Mouse (Mus musculus): ENCODE results near the gene Katnal1.

The Katnal1 gene

DNA sequence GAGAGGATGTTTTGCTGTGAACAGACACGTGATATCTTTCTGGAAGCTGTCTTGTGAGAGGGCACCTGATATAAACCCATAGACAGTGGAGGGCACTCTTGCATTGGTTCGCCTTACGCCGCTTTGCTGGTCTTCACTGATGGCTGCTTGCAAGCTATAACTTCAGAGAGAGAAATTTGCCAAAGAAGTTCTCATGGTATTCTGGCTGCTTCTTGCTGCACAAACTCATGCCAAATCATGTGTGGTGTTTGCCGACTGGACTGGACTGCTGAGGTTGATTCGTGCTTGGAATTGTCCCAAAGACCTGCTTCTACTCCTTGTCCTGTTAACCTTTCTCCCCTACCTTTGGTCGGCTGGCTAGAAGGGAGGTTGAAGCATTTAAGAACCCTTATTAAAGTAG is 29.8 kb downstream of the Katnal1 start:
- in situ Hi-C loops (cut with MboI; ENCODE audit: low pct_unique_long_range_greater_than_20kb in 1 of 2, low sequenced_read_pairs in 2 of 2, unreplicated experiment in 1 of 2), result no loop called here

DNA sequence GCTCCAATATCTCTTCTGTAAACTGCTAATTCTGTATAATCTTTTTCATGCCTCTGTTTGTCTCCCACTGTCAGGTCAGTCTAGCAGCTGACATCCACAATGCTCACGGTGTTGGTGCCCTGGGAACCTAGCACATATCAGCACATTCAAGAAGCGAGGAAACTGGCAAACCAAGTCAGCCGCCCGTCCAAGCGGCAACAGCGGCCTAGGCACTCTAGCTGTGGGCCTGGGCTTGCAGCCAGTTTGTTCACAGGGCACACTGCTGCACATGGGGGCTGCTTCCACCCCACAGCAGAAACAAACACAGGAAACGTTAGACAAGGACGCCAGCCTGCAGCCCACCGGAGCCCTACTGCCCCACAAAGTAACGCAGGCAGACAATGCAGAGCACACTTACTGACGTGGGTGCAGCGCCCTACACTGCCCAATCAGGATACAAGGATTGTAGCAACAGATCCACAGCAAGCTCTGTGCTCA is 31.1 kb downstream of the Katnal1 start:
- in situ Hi-C loops (cut with MboI; ENCODE audit: low pct_unique_long_range_greater_than_20kb in 1 of 2, low sequenced_read_pairs in 2 of 2, unreplicated experiment in 1 of 2), result no loop called here

DNA sequence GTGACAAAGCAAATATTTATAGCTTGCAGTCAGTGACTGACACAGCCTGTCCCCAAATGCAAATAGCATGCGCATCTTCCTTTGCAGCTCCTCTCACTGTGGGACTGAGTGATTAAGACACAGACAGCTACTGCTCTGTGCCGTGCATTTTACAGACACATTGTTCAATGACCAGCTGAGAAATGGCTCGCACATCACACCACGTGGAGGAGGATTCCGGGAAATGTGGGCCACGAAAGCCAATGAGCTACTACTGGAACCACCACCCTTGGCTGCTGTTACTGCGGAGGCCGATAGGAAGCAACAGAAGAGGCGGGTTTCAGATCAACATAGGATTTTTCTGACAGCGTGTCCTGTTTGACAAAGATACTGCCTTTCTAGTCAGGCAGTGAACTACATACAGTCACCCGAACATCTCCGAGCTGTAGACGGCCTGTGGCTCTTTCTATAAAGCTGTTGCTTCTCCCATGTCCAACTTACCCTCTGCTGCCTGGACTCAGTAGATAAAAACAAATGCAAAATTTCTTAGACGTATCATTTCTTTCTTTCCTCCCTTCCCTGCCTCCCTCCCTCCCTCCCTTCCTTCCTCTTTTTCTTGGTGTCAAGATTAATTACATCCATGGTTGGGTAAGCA is 31.9 kb downstream of the Katnal1 start:
- in situ Hi-C loops (cut with MboI; ENCODE audit: low pct_unique_long_range_greater_than_20kb in 1 of 2, low sequenced_read_pairs in 2 of 2, unreplicated experiment in 1 of 2), result no loop called here

DNA sequence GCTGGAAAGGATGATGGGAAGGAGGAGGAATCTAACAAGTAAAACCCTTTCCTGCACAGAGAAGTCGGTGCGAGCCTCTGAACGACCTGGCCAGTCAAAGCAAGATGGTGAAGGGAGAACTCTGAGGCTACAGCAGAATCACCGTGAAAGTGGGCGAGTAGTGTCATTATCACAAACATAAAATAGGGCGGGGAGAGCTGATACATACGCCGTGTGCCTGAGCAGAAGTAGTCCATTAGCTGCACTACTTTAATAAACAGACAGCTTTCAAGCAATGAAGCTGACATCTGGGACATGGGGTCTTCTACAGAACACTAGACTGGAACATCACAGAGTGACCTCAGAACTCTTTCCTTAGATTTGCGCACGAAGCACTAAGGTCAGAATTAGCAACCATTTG is 32.6 kb downstream of the Katnal1 start:
- in situ Hi-C loops (cut with MboI; ENCODE audit: low pct_unique_long_range_greater_than_20kb in 1 of 2, low sequenced_read_pairs in 2 of 2, unreplicated experiment in 1 of 2), result no loop called here

DNA sequence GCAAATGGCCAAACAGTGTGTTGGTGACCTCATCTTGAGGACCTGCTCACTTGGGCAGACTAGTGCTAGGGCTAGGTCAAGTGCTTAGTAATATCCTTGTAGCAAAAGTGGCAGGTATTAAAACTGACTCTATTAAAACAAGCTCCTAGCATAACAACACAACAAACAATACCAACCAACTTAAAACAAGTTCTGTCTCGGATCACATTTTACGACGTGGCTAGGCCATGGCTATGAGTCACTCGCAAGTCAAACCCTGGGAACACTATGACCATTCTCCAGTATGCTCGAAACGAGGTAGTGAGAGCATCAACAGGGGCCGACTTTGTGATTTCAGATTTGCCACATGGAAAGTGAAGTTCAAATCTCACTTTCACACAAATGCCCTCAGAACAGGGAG is 33.3 kb downstream of the Katnal1 start:
- in situ Hi-C loops (cut with MboI; ENCODE audit: low pct_unique_long_range_greater_than_20kb in 1 of 2, low sequenced_read_pairs in 2 of 2, unreplicated experiment in 1 of 2), result no loop called here

DNA sequence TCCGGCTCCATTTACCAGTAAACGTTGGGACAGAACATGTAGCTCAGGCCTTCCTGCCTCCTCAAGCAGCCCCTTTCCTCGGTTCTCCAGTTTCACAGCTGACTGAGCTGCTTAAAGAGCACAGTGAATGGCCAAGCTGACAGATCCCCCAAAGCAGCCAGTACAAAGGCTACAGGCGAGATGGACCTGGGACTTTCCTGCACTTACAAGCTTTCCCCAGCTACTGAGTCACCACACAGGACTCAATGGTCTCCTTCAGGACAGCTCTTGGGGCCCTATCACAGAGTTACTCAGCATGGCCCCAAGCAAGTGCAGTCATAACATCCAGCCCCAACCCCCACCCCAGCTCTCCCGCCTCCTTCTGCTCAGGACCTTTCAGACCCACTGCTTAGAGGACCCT is 34.1 kb downstream of the Katnal1 start:
- in situ Hi-C loops (cut with MboI; ENCODE audit: low pct_unique_long_range_greater_than_20kb in 1 of 2, low sequenced_read_pairs in 2 of 2, unreplicated experiment in 1 of 2), result no loop called here

DNA sequence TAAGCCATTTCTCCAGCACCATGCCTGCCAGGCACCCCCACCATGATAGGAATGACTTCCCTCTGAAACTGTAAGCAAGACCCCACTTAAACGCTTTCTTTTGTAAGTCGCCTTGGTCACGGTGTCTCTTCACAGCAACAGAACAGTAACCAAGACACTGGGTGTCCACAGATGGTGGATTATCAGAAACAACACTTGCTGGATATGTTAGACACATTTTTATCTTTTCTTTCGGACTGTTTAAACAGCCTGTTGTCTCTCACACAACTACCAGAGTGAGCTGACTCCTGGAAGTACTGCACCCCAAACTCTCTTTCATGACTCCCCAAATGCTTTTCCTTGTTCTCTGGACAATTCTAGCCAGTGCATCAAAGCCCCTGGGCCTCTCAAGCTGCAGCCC is 38.9 kb downstream of the Katnal1 start:
- in situ Hi-C loops (cut with MboI; ENCODE audit: low pct_unique_long_range_greater_than_20kb in 1 of 2, low sequenced_read_pairs in 2 of 2, unreplicated experiment in 1 of 2), result no loop called here

DNA sequence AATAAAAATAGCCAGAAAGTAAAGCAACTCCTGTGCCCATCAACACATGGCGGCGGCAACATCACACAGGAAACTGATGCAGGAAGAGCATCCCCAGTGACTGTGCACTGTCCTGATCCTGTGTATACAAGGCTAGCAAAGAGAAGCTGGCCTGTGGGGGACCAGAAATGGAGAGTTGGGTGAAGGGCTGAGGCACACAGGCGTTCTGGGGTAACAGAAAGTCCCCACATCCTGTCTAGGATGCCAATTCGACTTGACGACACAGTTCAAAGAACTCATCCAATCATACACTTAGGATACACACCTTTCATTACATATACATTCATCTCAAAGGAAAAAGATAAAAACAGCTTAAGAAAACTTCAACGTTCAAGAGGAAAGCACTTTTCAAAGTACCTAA is 41.1 kb downstream of the Katnal1 start:
- in situ Hi-C loops (cut with MboI; ENCODE audit: low pct_unique_long_range_greater_than_20kb in 1 of 2, low sequenced_read_pairs in 2 of 2, unreplicated experiment in 1 of 2), result no loop called here

DNA sequence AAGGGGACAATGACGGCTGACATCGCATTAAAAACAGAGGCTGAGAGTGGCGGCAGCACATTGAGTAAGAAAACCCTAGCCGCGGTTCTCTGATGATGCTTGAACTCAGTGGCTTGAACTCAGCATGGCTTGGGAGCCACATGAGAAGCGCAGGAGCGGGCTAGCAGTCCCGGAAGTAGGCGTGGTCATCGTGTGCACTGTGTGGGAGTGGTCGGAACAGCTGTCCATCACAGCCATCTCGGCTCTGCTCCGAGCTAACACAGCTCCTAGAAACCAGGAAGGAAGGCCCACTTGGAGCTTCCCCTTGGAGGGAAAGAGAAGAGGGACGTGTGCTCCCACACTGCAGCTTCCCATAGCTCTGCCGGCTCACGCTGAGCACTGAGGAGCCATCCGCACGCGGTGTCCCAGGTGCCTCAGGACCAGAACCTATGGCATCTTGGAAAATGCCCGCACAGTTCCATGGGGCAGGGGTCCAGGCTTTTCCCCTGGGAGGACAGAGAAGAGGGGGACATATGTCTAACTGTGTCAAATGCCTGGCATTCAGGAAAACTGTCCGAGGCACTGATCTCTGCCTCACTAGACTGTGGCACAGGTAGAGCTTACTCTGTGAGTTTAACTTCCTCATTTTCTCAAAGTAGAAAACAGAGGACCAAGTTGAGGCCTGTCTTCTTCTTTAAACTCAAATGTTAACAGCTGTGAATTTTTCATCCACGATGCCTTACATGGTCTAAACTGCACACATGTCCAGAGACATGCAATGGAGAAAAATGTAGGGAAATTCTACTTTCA is 43.1 kb downstream of the Katnal1 start:
- in situ Hi-C loops (cut with MboI; ENCODE audit: low pct_unique_long_range_greater_than_20kb in 1 of 2, low sequenced_read_pairs in 2 of 2, unreplicated experiment in 1 of 2), result no loop called here

DNA sequence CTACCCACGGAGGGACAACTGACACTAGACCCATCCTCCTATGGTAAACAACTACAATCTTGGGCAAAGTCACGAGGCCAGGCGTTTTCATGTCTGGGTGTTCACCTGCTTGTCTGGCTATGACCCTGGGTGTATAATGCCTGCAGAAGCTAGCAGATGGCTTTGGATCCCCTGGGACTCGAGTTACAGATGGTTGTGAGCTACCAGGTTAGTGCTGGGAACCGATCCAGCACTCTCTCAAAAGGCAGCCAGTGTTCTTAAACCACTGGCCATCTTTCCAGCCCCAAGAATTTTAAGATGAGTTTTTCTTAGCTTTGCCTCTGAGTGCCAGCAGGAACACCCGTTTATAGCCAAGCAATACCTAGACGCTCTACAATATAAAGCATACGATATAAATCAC is 45.4 kb downstream of the Katnal1 start:
- in situ Hi-C loops (cut with MboI; ENCODE audit: low pct_unique_long_range_greater_than_20kb in 1 of 2, low sequenced_read_pairs in 2 of 2, unreplicated experiment in 1 of 2), result no loop called here

DNA sequence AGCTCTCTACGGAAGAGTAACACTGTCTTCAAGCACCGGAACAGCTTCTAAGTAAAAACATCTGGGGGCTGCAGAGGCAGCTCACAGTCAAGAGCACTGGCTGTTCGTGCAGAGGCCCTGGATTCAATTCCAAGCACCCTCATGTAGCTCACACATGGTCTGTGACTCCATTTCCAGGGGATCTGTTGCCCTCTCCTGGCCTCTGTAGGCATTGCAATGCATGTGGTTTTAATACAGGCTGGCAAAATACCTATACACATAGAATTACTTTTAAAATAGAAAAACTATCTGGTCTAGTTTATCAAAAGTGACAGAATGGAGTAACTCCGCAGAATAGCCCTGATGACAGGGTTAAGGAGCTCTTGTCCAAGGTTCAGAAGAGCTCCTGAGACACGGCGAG is 49.9 kb downstream of the Katnal1 start:
- in situ Hi-C loops (cut with MboI; ENCODE audit: low pct_unique_long_range_greater_than_20kb in 1 of 2, low sequenced_read_pairs in 2 of 2, unreplicated experiment in 1 of 2), result loop anchor here in 1 of 2 experiments (5.0 kb wide), 1 partner anchor 67 kb away; no protein-coding TSS in a partner anchor

DNA sequence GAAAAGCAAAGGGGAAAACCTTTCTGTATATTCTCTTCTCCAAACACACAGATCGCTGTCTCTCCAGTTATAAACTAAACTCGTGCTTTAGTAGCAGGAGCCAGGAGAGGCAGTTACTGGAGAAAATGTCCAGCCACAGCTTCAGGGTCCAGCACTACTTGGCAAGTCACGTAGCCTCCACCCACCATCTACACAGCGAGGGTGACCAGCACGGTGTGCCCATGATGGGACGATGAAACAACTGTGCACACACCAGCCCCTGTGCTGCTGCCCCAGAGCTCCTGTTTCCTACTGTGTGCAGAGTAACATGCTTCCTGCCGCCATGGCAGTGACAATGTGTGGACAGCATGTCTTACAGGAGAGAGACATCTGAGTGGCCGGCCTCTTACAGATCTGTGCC is 56.0 kb downstream of the Katnal1 start:
- in situ Hi-C loops (cut with MboI; ENCODE audit: low pct_unique_long_range_greater_than_20kb in 1 of 2, low sequenced_read_pairs in 2 of 2, unreplicated experiment in 1 of 2), result no loop called here

DNA sequence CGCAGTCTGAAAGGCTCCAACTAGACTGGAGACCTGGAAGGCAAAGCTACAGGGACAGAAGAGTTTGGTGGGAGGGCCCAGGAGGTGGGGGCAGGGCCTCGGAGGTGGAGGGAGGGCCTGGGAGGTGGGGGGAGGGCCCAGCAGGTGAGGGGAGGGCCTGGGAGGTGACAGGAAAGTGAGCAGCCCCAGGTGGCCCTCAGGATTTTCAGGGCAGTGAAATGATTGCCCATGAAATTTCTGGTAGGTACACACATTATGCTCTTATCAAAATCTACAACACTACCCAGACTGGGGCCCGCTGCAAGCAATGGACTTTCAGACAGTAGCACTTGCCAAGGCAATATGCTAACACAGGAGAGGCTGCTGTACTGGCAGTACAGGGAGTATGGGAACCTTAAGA is 59.5 kb downstream of the Katnal1 start:
- in situ Hi-C loops (cut with MboI; ENCODE audit: low pct_unique_long_range_greater_than_20kb in 1 of 2, low sequenced_read_pairs in 2 of 2, unreplicated experiment in 1 of 2), result no loop called here

DNA sequence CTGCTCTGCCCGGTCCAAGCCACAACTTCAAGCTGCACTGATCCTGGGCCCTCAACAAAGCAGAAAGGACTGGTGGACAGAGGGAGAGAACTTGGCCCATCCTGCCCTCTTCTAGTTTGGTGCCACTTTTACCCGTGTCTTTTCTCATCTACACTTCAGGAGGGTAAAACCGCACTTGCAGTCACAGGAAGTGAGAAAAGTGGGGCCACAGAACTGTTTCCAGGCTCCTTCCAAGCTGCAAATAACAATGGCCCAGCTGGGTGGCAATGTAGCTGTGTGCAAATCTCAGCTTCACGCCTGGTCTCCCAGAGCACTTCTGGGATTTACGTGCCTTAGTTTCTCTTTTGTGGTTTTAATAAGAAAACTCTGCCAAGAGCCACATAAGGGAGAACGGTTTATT is 61.4 kb downstream of the Katnal1 start:
- in situ Hi-C loops (cut with MboI; ENCODE audit: low pct_unique_long_range_greater_than_20kb in 1 of 2, low sequenced_read_pairs in 2 of 2, unreplicated experiment in 1 of 2), result no loop called here

DNA sequence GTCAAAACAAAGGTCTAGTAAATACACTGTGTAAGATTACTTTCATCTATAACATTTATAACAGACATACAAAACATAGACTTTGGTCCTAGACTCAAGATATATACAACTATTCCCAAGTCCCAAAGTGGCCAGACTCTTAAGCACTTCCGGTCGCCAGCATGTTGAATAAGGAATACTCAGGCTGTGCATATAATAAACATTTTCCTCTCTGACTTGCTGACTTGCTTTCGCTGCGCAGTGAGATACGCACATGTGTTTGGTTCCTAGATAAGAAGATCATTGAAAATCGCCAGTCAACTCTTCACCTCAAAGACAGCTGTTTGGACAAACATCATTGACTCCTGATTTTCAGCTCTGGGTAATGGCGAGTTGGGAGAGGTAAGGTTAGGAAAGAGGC is 61.9 kb downstream of the Katnal1 start:
- in situ Hi-C loops (cut with MboI; ENCODE audit: low pct_unique_long_range_greater_than_20kb in 1 of 2, low sequenced_read_pairs in 2 of 2, unreplicated experiment in 1 of 2), result no loop called here

DNA sequence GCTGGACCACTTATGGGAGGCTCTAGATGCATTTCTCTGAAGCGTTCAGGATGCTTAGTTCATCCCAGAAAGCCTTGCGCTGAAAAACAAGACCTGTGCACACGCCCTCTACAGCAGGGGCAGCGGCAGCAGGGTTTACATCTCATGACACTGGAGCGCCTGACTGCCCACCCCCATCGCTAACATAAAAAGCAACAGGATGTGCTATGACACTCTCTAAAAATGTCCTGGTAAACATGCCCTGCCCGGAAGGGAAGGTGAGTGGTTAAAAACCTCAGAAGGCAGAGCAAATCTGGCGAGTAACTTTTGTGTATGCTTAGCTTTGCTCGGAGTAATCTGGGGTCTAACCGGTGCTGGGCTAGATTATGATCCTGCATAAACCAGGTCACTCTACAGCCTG is 62.5 kb downstream of the Katnal1 start:
- in situ Hi-C loops (cut with MboI; ENCODE audit: low pct_unique_long_range_greater_than_20kb in 1 of 2, low sequenced_read_pairs in 2 of 2, unreplicated experiment in 1 of 2), result no loop called here

DNA sequence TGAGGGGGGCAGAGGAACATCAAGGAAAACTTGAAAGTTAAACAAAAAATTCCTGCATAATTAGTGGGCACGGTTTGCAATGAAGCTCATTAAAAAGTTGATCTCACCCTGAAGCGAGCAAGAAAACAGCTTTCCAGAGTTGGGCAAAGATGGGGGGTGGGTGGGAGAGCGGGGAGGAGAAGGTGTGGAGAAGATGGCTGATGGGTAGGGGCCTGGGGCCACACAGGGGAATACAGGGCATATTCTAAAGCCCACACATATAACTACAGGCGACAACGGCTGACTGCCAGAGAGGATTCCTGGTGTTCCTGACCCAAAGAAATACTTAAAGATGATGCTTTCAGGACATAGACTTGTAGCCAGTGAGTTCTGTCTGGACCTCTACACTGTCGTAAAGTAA is 65.7 kb downstream of the Katnal1 start:
- in situ Hi-C loops (cut with MboI; ENCODE audit: low pct_unique_long_range_greater_than_20kb in 1 of 2, low sequenced_read_pairs in 2 of 2, unreplicated experiment in 1 of 2), result no loop called here

DNA sequence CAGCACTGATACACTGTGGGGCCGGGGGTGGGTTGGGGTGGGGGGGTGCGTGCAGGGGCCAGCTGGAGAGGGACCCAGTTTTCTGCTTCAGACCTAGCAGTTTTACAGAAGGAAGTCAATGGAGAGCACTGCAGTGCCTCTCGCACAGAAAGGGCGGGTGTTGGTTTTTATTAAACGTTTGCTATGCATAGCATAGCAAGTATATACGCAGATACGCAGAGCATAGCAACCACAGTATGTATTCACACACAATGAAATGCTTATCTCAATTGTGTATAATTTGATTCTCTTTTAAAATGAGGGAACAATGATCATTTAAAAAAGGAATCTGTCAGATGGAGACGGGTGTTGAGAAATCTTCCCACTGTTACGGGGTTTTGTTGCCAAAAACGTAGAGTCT is 66.3 kb downstream of the Katnal1 start:
- in situ Hi-C loops (cut with MboI; ENCODE audit: low pct_unique_long_range_greater_than_20kb in 1 of 2, low sequenced_read_pairs in 2 of 2, unreplicated experiment in 1 of 2), result no loop called here

DNA sequence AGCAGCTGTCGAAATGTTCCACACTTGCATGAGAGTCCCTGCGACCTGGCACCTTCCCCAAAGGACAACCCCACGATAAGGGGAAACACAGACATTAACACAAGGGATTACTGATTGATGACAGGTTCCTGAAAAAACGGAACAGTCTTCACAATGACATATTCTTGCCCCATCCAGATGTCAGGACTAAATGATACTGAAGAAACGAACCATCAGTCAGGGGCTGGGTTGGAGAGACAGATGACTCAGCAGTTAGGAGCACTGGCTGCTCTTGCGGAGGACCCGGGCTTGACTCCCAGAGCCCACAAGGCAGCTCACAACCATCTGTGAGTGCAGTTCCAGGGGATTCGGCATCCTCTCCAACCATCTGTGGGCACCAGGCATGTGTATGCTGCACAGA is 67.0 kb downstream of the Katnal1 start:
- in situ Hi-C loops (cut with MboI; ENCODE audit: low pct_unique_long_range_greater_than_20kb in 1 of 2, low sequenced_read_pairs in 2 of 2, unreplicated experiment in 1 of 2), result no loop called here

DNA sequence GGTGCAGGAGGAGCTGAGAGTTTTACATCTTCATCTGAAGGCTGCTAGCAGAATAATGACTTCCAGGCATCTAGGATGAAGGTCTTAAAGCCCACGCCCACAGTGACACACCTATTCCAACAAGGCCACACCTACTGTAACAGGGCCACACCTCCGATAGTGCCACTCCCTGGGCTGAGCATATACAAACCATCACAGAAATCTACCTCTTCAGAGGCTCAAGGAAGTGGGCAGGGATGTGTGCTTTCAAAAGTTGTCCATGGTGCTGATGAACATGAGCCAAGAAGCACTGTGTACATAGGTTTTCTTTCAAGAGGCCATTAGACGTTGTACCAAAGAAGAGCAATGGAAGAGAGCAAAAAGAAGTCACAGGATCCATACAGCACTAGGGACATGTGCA is 71.6 kb downstream of the Katnal1 start:
- in situ Hi-C loops (cut with MboI; ENCODE audit: low pct_unique_long_range_greater_than_20kb in 1 of 2, low sequenced_read_pairs in 2 of 2, unreplicated experiment in 1 of 2), result no loop called here

Data from mouse embryonic stem cell (cell line).